Mouse (Mus musculus) liver, embryonic 12.5 days (tissue): ENCODE data around the gene Pptc7. TPM values are rescaled to one million over a fixed set of nuclear protein-coding genes. Genes with fewer than 3 reads are reported as not detected.

ENCODE experiments used
- ATAC-seq: fragments of 200-750 bp; cut with Nextera tagmentation; 2 replicates; pipeline ENCODE4 v1.8.0; 2017; ENCODE audit warnings: moderate number of reproducible peaks, mild to moderate bottlenecking, moderate library complexity
- H3K27ac ChIP-seq: fragments of 300-500 bp; sonication (generic); 2 replicates; pipeline ENCODE4 v1.5.1; 2016; ENCODE audit warnings: mild to moderate bottlenecking
- H3K27me3 ChIP-seq: fragments of 300-500 bp; sonication (generic); replicated peaks from 2 replicates; pipeline ENCODE4 v1.6.1; 2016; ENCODE audit warnings: mild to moderate bottlenecking, moderate library complexity
- H3K36me3 ChIP-seq: fragments of 300-500 bp; sonication (generic); 2 replicates; pipeline ENCODE4 v1.6.1; 2016; ENCODE audit warnings: mild to moderate bottlenecking, moderate library complexity
- H3K4me1 ChIP-seq: fragments of 300-500 bp; sonication (generic); 2 replicates; pipeline ENCODE4 v1.6.1; 2016
- H3K4me2 ChIP-seq: fragments of 300-500 bp; sonication (generic); 2 replicates; pipeline ENCODE4 v1.6.1; 2016; ENCODE audit warnings: mild to moderate bottlenecking, moderate library complexity
- H3K4me3 ChIP-seq: fragments of 300-500 bp; sonication (generic); 2 replicates; pipeline ENCODE4 v1.5.1; 2016; ENCODE audit warnings: mild to moderate bottlenecking, moderate library complexity
- H3K9ac ChIP-seq: fragments of 300-500 bp; sonication (generic); 2 replicates; pipeline ENCODE4 v1.6.1; 2016; ENCODE audit warnings: mild to moderate bottlenecking, moderate library complexity
- H3K9me3 ChIP-seq: fragments of 300-500 bp; sonication (generic); replicated peaks from 2 replicates; pipeline ENCODE4 v1.6.1; 2016; ENCODE audit warnings: mild to moderate bottlenecking, moderate library complexity
- WGBS: fragments of 180-500 bp; shearing (Covaris S2); methylation state at CpG from one replicate; pipeline ENCODE4 v1.1.7; 2016; ENCODE audit not compliant: insufficient replicate concordance; 5-methylcytosine and 5-hydroxymethylcytosine counted together
- polyA plus RNA-seq: library from polyadenylated mRNA; unstranded; fragments of >200 nt; fragmentation: Nextera tagmentation; extraction: Ambion mirVana; gene quantifications from 2 replicates; pipeline ENCODE4 v1.2.1, GENCODE M21; 2016

Gene Pptc7
- polyA plus RNA-seq, 1 experiment from 2014 or later, result 6.8 TPM

DNA sequence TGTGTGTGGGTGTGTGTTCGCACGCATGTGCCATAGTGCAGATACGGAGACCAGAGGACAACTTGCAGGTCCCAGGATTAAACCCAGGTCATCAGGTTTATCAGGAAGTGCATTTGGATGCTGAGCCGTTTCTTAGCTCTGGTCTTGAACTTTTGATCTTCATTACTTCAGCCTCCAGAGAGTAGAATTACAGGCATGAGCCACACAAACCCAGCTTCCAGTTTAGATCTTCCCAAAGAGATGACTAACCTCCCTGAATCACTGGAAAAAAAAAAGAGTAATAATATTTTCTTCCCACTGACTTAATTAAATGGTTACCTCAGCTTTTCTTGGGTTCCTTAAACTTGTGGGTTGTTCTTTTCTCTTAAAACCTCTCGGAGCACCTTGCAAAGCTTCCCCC is 11.3 kb upstream of the Pptc7 start:
- H3K27ac ChIP-seq, result no peak overlapping the region
- H3K4me1 ChIP-seq, result peaks cover 9% of the 10 kb centered on the region; the same call in 1 of the 2 replicates
- H3K36me3 ChIP-seq, result no peaks in the 10 kb centered on the region
- H3K27me3 ChIP-seq, result peaks cover 7% of the 10 kb centered on the region; the same call in 1 of the 2 replicates
- no peak overlapping the region for H3K9ac ChIP-seq
- ATAC-seq, result no peak
- H3K4me2 ChIP-seq, result no peak overlapping the region
- H3K9me3 ChIP-seq, result no peaks in the 10 kb centered on the region
- WGBS, result 71% methylated on average over 5 of the region's 5 CpGs
- H3K4me3 ChIP-seq, result no peak overlapping the region

DNA sequence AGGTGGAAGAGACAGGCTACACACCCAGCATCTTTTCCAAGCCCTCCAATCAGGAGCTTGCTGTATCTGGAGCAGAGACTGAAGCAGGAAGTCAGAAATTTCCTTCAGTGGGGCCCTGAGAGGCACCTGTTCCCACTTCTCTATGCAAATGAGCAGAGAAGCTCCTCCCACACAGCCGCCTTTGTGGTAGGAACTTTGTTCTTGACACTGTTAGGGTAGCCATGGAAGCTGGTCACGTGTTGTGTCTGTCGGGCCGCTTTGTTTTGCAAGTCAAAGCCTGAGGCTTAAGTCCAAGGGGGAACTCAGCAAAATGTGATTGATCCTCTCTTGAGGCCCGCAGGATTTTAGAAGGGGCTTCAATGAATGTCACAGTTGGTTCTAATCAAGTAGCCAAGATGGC is 9.4 kb upstream of the Pptc7 start:
- peaks cover 11% of the 10 kb centered on the region for H3K27me3 ChIP-seq
- H3K4me3 ChIP-seq, result no peak overlapping the region
- H3K9me3 ChIP-seq, result no peaks in the 10 kb centered on the region
- no peak overlapping the region for H3K4me2 ChIP-seq
- no peaks in the 10 kb centered on the region for H3K36me3 ChIP-seq
- no peak overlapping the region for H3K9ac ChIP-seq
- H3K4me1 ChIP-seq, result peaks cover 10% of the 10 kb centered on the region; the same call in 1 of the 2 replicates
- H3K27ac ChIP-seq, result no peak overlapping the region
- 19% methylated on average over 5 of the region's 5 CpGs for WGBS
- peak; percentile 58; the same call in 1 of the 2 replicates for ATAC-seq

DNA sequence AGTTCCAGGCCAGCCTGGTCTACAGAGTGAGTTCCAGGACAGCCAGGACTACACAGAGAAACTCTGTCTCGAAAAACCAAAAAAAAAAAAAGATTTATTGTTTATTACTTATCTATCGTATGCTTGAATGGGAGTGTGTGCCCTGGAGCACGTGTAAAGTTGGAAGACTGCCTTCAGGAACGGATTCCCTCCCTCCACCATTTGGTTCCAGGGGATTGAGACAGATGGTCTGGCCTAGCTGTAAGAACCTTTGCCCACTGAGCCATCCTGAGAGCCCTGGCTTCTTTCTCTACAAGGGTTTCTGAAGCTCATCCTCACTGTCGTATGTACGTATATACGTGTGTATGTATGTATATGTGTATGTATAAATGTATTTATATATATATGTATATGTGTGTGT is 5.2 kb upstream of the Pptc7 start:
- Histone ChIP-seq H3K4me2 (no peak overlapping the region), H3K9ac (no peak overlapping the region), H3K4me1 (peaks cover 31% of the 10 kb centered on the region), H3K27me3 (peaks cover 26% of the 10 kb centered on the region), H3K27ac (no peak overlapping the region), H3K36me3 (no peaks in the 10 kb centered on the region), H3K9me3 (no peaks in the 10 kb centered on the region), H3K4me3 (no peak overlapping the region)
- ATAC-seq, result no peak
- 76% methylated on average over 7 of the region's 7 CpGs for WGBS

DNA sequence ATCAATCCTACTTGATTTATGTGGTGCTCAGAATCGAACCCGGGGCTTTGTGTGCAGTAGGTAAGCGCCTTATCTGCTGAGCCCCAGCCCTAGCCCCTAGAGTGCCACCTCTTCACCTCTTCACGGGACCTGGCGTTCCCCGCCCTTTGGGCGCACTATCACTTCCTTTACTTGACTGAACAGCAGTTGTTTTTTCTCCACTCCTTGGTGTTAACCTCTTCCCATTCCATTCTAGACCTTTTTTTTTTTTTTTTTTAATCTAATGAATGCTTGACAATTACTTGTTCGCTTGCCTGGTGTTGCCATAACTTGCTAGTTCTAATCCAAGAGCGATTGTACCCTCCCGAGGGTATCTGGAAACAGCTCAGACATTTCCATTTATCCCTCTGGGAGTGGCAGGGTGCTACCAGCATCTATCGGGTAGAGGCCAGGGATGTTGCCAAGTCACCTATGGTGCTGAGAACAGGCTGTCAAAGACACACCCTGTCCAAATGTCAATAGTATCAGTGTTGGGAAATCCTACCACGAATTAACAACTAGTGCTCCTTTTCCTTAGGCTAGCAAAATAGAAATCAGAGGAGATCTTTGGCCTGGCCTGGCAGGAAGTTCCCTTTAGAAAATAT is 4.3 kb upstream of the Pptc7 start:
- no peaks in the 10 kb centered on the region for H3K9me3 ChIP-seq
- H3K4me2 ChIP-seq, result no peak overlapping the region
- ATAC-seq, result no peak
- H3K27me3 ChIP-seq, result peaks cover 22% of the 10 kb centered on the region
- H3K9ac ChIP-seq, result no peak overlapping the region
- H3K36me3 ChIP-seq, result no peaks in the 10 kb centered on the region
- WGBS, result 47% methylated on average over 12 of the region's 12 CpGs
- no peak overlapping the region for H3K4me3 ChIP-seq
- peaks cover 28% of the 10 kb centered on the region for H3K4me1 ChIP-seq
- no peak overlapping the region for H3K27ac ChIP-seq

DNA sequence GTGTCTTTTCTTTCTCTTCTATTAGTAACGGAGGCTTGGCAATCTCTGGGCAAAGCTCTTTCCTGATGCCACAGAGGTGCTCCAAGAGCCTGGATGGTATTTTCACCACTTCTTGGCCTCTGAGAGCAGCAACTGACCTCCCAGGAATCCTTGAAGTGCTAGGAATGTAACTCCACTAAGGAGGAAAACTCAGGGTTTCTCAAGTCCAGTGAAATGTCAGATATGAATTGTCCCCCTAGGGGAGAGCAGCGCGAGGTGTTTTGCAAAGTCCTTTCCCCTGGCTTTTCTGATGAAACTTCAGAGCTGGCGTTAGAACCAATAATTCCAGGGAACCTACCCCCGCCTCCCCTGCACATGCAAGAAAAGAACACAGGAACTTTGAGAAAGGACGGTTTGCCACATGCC is 3.7 kb upstream of the Pptc7 start:
- WGBS, result 44% methylated on average over 6 of the region's 6 CpGs
- Histone ChIP-seq H3K4me1 (peaks cover 33% of the 10 kb centered on the region), H3K9me3 (no peaks in the 10 kb centered on the region), H3K36me3 (no peaks in the 10 kb centered on the region), H3K27ac (no peak overlapping the region), H3K27me3 (peaks cover 22% of the 10 kb centered on the region), H3K9ac (no peak overlapping the region), H3K4me2 (peak overlapping the region; percentile 15; the same call in 1 of the 2 replicates), H3K4me3 (no peak overlapping the region)
- no peak for ATAC-seq

DNA sequence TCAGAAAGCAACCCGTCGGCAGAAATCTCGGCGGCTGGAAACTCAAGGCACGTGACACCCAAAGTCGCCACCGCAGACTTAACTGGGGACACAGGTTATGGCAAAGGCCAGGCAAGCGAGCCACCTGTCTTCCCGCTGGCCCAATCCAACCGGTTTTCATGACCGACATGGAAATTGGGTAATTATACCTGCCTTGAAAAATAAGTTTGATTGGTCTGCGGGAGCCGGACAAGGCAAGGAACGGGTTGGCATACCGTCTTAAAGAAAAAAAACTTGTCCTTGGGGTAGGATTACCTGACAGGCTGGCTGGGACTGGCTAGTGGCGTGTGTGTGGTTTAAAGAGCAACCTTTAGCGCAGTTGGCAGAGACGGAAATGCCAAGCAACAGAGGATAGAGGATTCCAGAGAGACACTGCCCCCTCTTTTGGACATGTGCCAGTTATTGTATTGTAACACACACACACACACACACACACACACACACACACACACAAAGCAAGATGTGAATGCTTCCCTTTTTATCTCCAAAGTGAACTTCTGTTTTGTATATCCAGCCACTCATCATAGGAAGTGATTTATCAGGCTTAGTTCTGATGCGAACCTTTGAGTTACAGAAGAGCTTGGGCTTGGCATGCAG is 3.2 kb upstream of the Pptc7 start:
- no peak overlapping the region for H3K27ac ChIP-seq
- WGBS, result 34% methylated on average over 19 of the region's 19 CpGs
- ATAC-seq, result no peak

DNA sequence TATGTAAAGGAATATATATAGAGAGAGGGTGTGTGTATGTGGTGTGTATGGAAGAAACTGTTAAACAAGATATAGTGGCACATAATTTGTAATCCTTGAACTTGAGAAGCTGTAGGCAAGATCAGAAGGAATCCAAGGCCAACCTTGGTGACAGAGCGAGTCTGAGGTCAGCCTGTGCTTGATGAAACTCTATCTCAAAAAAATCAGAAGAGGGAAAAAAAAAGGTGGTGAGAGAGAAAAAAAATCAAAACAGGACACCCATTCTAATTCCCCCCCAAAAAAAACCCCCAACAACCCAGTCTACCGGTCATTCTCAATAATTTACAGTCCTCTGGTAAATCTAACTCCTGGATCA is 360 bp upstream of the Pptc7 start:
- peak overlapping the region; percentile 100 for H3K4me2 ChIP-seq
- ATAC-seq, result no peak
- WGBS, result 14% methylated on average over 2 of the region's 2 CpGs
- H3K36me3 ChIP-seq, result peaks cover 14% of the 10 kb centered on the region
- peak overlapping the region; percentile 28; the same call in 1 of the 2 replicates for H3K27ac ChIP-seq
- H3K9ac ChIP-seq, result no peak overlapping the region
- H3K4me3 ChIP-seq, result peak overlapping the region; percentile 84
- peaks cover 19% of the 10 kb centered on the region for H3K27me3 ChIP-seq
- peaks cover 60% of the 10 kb centered on the region for H3K4me1 ChIP-seq
- H3K9me3 ChIP-seq, result no peaks in the 10 kb centered on the region

More for the DNA sequence above, 3.2 kb upstream of the Pptc7 start:
- H3K27me3 ChIP-seq, result peaks cover 22% of the 10 kb centered on the region
- no peak overlapping the region for H3K9ac ChIP-seq
- H3K4me2 ChIP-seq, result peak overlapping the region; percentile 15; the same call in 1 of the 2 replicates
- H3K9me3 ChIP-seq, result no peaks in the 10 kb centered on the region
- H3K36me3 ChIP-seq, result no peaks in the 10 kb centered on the region
- H3K4me3 ChIP-seq, result no peak overlapping the region
- H3K4me1 ChIP-seq, result peaks cover 38% of the 10 kb centered on the region

DNA sequence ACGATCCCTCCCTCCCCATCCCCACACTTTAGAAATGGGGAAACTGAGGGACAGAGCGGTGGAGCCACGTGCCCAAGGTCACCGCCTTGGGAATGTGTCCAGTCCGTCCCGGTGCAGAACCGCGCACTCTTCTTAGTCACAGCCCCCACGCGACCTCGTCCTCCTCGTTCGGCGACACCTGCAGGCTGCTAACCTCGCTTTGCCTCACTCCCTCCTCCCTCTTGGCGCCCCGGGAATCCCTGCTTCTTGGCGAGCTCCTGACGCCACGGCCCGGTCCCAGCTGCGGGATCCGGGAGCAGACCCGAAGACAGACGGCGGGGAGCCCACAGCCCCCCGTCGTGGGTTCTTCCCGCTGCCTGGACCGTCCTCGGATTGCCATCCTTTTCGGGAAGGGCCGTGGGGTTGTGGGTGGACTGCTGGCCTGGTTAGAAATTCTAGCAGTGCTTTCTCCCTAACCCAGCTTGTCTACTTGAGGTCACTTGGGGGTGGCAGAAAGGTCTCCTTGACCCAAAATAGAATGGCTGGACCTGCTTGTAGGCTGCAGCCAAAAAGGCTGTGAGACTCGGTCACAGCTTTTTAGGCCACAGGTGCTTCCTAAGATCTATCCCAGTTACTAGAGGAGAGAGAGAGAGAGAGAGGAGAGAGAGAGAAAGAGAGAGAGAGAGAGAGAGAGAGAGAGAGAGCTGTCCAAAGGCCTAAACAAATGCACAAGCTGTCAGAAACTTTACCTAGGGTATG is 1.0 kb downstream of the Pptc7 start:
- Histone ChIP-seq H3K27ac (peak overlapping the region; percentile 68), H3K9me3 (no peaks in the 10 kb centered on the region), H3K4me1 (peaks cover 63% of the 10 kb centered on the region), H3K4me3 (peak overlapping the region; percentile 84), H3K36me3 (peaks cover 28% of the 10 kb centered on the region), H3K9ac (peak overlapping the region; percentile 94), H3K4me2 (peak overlapping the region; percentile 100), H3K27me3 (peaks cover 11% of the 10 kb centered on the region)
- WGBS, result under 1% methylated on average over 34 of the region's 34 CpGs
- ATAC-seq, result 0 out of 2 replicates have a peak, but pooled peaks have one; percentile 35

DNA sequence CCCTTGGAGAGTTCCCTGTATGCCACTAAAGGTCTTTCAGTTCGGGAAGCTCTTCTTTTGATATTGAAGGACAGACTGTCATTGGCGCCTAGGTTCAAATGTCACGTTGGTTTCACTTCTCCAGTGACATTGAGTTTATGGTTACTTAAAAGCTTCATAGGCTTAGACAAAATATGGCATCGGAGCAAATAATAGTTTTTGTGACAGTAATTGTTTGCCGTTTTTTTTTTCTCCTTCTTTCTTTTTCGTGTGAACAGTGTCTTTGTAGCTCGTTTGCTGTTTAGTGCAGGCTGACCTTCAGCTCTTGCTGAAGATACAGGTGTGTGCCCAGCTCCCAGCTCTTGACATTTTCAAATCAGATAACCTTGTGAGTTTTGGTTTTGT is 1.6 kb downstream of the Pptc7 start:
- 45% methylated on average over 7 of the region's 7 CpGs for WGBS
- H3K4me2 ChIP-seq, result peak overlapping the region; percentile 100
- H3K27me3 ChIP-seq, result peaks cover 5% of the 10 kb centered on the region
- ATAC-seq, result no peak
- peak overlapping the region; percentile 84 for H3K4me3 ChIP-seq
- H3K27ac ChIP-seq, result no peak overlapping the region
- peak overlapping the region; percentile 94 for H3K9ac ChIP-seq
- H3K9me3 ChIP-seq, result no peaks in the 10 kb centered on the region
- peaks cover 28% of the 10 kb centered on the region for H3K36me3 ChIP-seq
- peaks cover 63% of the 10 kb centered on the region for H3K4me1 ChIP-seq

DNA sequence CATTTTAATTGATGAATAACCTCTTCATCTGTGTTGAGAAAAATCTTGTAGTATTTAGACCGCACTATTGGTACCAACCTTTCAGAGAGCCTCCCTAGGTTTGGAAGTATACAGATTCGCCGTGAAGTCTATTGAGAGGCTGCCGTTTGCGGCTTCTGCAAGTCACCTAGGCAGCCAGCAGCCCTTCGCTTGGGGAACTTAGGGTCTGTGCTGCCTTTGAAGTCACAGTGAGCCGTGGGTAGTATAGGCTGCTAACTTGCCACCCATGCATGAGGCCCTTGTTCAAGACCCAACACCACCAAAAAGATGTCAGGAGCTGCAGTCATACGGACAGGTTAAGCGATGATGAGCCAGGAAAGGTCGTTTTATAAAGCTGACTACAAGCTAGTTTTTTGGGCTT is 2.0 kb downstream of the Pptc7 start:
- Histone ChIP-seq H3K9ac (peak overlapping the region; percentile 94; the same call in 1 of the 2 replicates), H3K36me3 (peaks cover 28% of the 10 kb centered on the region)
- WGBS, result 75% methylated on average over 10 of the region's 10 CpGs

DNA sequence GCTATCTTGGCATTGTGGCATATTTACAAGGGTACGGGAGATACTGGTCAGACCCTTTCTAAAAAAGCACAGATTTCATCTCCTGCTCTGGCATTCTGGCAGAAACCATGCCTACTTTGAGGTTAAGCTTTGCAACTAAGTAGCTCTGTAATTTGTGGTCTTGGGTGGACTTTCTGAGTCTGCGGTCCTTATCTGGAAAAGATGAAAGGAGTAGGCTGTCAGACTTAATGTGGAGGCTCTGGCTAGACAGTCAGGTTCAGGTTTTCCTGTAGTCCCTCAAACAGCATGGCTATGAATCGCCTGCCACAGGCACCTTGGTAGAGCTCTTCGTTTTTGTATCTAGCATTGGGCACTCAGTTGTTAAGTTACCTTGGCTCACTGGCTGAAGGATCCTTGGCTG is 2.9 kb downstream of the Pptc7 start:
- ATAC-seq, result no peak
- 0 out of 2 replicates have a peak overlapping the region, but pooled peaks have one; percentile 7 for H3K4me2 ChIP-seq
- no peak overlapping the region for H3K4me3 ChIP-seq
- H3K27ac ChIP-seq, result no peak overlapping the region
- H3K9ac ChIP-seq, result no peak overlapping the region
- peaks cover 70% of the 10 kb centered on the region for H3K4me1 ChIP-seq
- peaks cover 28% of the 10 kb centered on the region for H3K36me3 ChIP-seq
- no peaks in the 10 kb centered on the region for H3K9me3 ChIP-seq
- WGBS, result 50% methylated on average over 4 of the region's 4 CpGs
- no peaks in the 10 kb centered on the region for H3K27me3 ChIP-seq

More for the DNA sequence above, 2.0 kb downstream of the Pptc7 start:
- Histone ChIP-seq H3K27ac (no peak overlapping the region), H3K4me3 (peak overlapping the region; percentile 84), H3K9me3 (no peaks in the 10 kb centered on the region), H3K4me2 (peak overlapping the region; percentile 100), H3K4me1 (peaks cover 63% of the 10 kb centered on the region), H3K27me3 (peaks cover under 1% of the 10 kb centered on the region; the same call in 1 of the 2 replicates)
- no peak for ATAC-seq
